Mouse (Mus musculus): ENCODE results near the gene Ccdc190. TPM values are rescaled to one million over a fixed set of nuclear protein-coding genes. Genes with fewer than 3 reads are reported as not detected.
A peak's percentile ranks its signal among the peaks of the same experiment; 100 is the strongest.

The Ccdc190 gene
- total RNA-seq, 2 experiments from 2014 or later = not detected

DNA sequence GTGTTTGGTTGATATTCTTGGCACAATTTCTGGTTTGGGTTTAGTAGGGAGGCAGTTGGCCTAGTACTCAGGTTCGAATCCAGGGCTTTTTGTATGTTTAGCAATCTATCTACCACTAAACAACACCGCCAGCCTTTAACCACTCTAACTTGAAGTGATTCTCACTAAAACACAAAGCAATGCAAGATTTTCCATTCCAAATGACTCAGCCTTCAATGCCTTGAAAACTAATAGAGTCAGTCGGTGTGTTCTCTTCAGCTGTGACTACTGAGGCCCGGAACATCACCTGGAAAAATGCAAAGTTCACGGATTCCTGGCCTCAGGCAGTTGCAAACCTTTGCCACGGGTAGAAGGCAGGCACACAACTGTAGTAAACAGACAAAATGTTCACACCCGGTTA, 3.2 kb downstream of the Ccdc190 start:
- no peak for ATAC-seq (replicated peaks; ENCODE audit: low FRiP score, poor library complexity, severe bottlenecking)

DNA sequence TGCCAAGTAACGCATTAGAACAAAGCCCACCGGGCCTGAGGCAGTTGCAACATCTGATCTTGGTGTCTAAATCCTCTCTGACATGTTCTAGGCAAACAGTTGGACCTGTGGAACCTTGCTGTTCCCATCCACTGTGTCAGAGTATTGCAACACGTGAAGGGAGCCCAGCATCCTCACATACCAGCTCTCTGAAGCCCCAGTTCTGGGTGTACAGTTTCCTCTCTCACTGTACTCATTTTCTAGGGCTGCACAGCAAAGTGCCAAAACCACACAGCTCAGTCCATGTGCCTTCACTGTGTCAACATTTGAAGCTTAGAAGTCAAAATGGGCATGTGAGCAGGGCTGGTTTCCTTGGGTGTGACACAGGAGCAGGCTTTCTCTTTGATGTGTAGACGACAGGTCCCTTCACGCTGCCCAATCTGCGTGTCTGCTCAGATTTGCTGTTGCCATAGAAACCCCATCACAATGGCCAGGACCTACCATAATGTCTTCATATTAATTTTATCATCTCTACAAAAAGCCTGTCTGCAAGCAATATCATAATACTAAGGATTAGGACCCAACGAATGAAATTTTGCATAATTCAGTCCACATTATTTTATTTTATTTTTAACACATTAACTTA, 3.8 kb downstream of the Ccdc190 start:
- ATAC-seq (replicated peaks; ENCODE audit: low FRiP score, poor library complexity, severe bottlenecking) = no peak

DNA sequence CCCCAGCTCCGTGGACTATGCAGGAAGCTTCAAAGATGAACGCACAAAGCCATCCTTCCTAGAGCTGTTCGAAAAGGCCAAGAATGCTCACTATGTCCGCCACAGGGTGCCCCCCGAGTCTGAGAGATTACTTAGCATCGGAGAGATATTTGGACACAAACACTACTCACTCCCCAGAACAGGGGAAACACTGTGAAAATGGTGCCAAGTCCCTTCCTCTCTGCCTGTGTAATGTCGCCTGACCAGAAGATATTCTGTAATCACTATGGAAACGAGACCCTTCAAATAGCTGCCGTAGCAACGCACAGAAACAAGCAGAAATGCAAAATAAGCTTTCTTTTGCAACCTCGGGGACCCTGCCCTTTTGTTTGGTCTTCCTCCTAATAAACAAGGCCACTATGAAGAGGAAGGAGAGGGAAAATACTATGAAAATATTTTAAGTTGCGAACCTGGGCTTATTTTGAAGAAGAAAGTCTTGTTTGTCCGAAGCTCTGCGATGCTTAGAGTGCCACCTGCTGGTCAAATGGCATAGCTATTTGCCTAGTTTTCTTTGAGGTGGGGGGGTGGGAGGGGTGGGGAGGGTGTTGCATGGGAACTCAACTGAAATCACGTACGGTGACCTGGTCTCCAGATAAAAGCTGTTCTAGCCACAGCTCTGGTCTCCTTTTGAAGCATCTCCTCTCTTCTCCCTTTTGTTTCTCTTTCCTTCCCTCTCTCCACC, 5.7 kb downstream of the Ccdc190 start:
- ATAC-seq (replicated peaks; ENCODE audit: low FRiP score, poor library complexity, severe bottlenecking) = no peak

DNA sequence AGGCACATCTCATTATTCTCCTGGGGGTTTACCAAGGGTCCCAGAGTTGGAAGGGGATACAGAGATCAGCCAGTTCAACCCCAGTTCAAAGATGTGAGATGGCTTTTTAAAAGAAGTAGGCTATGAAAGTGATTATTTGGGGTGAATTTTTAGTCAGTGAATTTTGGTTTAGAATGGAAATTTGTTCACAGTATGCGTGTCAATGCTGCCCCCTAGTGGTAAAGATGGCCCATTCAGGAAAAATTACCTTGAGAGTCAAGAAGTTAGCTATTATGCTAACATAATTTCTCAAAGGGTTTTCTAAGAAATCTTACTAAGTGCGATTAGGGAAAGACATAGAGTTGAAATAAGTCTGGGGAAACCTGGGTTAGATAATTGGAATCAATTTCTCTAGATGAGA, 10.9 kb downstream of the Ccdc190 start:
- no peak for ATAC-seq (replicated peaks; ENCODE audit: low FRiP score, poor library complexity, severe bottlenecking)

DNA sequence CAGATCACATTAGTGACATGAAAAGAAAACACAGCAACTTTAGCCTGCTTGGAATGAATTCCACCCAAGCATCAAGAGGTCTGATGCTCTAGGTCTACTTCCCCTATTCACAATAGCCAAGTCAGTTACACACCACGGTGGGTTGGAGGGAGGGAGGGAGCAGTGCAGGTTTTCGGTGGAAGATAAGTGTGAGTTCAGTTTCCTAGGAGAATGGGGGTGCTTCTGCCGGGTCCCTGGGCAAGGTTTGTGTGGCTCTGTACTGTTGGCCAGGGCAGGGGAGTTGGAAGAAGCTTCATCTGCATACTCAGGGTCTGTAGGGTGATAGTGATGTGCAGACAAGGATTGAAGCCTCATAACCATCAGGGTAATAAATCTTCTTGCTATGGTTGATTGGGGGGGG, 17.6 kb downstream of the Ccdc190 start:
- ATAC-seq (replicated peaks; ENCODE audit: low FRiP score, poor library complexity, severe bottlenecking) = no peak

DNA sequence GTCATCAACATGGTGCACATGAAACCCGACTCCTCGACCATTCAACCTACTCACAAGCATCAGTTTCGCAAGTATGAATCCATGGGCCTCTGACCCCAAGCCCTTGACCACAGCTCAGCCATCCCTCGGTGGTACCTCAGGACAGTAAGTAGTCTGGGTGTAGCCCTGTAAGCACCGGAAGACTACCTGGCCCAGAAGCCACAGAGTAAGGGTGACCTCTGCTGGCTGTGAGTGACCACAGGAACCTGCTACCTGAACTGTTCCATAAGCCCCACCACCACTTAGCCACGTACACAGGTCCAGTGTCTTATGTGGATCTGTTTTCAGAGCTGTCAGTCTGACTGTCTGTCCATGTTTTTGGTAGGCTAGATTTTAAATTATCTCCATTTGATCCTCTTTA, 19.2 kb downstream of the Ccdc190 start:
- ATAC-seq (replicated peaks; ENCODE audit: low FRiP score, poor library complexity, severe bottlenecking) = no peak

DNA sequence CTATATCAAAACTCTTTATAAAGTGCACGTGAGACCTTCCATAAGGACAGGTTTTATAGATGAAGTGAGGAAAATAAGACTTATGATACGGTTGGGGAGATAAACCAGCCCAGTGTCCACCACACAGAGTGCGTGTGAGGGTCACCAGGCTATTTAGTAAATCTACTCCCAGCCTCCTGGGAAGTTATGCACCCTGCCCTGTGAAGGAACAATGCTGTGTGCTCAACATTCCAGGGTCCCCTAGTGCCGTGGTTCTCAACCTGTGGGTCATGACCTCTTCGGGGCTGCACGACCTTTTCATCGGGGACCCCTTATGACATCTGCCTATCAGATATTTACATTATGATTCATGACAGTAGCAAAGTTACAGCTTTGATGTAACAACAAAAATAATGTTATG, 19.8 kb downstream of the Ccdc190 start:
- no peak for ATAC-seq (replicated peaks; ENCODE audit: low FRiP score, poor library complexity, severe bottlenecking)

DNA sequence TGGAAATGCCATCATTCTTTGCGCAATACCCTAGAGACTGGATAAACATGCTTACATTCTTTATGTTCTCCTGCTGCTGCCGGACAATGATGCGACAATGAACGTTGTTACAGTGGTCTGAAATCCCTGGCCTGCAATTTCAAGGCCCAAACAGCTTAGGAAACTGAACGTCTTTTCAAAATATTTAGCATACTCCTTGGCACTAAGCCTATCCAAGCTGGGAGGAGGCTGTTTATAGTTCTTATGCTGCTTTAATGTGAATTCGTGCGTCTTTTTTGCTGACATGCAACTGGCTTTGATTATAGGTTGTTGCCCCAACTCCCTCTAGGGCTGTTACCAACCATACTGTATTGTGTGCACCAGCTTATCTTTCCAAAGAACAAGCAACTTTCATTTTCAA, 20.4 kb downstream of the Ccdc190 start:
- ATAC-seq (replicated peaks; ENCODE audit: low FRiP score, poor library complexity, severe bottlenecking) = no peak

DNA sequence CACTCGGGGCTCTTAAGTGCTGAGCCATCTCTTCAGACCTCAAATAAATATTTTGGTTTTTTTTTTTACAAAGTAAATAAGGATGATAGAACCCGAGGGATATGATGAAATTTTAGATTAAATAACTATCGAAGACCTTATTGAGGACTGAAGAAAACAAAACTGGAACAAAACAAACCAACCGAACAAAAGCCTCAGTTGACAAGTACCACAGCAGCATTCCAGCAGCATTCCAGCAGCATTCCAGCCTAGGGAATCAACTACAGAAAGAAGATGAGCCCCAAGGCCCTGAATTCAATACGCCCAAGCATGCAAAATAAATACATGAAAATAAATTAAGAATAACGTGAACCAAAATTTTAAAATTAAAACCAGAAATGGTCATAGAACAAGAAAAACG, 21.5 kb downstream of the Ccdc190 start:
- no peak for ATAC-seq (replicated peaks; ENCODE audit: low FRiP score, poor library complexity, severe bottlenecking)

DNA sequence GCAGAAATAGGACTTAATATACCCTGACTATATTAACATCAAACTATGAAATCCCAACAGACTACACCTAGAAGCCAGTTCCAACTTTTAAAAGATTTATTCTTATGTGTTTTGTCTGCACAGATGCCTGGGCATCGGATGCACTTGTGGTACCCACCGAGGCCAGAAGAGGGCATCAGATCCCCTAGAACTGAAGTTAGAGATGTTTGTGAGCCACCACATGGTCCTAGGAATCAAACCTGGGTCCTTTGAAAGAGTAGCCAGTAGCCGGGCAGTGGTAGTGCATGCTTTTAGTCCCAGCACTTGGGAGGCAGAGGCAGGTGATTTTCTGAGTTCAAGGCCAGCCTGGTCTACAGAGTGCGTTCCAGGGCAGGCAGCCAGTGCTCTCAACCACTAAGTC, 22.2 kb downstream of the Ccdc190 start:
- ATAC-seq (replicated peaks; ENCODE audit: low FRiP score, poor library complexity, severe bottlenecking) = no peak

DNA sequence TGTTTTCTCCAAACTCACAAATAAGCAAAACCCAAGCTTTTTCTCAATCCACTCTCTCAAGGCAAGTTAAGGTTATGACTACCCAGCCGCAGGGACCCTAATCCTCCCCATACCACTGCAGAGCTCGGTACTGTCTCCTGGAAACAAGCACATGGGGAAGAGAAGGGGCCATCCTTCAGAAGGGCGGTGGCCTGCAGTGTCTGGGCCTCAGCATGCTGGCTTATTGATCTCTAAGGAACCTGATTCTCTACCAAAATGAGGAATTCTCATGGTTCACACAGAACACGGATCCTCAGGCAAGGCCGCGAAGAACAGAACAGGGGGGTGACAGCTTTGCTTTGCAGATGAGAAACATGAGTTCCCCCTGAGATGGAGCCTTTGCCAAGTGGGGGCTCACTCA, 23.1 kb downstream of the Ccdc190 start:
- ATAC-seq (replicated peaks; ENCODE audit: low FRiP score, poor library complexity, severe bottlenecking) = no peak

DNA sequence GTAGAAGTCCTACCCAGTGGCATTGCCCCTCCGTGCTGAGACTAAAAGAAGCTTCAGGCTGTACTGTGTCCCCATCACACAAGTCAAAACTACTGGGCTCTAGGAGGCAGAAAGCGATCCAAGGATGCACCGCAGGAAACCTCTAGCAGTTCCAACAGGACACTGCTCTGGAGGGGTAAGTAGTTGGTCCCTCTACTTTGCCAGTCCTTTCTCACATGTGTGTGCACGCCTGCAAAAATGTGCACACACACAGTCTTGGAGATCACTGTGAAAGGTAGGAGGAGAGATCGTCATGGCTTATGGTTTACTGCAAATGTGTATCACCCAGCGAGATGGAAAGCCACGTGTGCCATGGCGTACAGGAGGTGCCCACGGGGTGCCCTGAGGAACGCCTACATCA, 24.2 kb downstream of the Ccdc190 start:
- no peak for ATAC-seq (replicated peaks; ENCODE audit: low FRiP score, poor library complexity, severe bottlenecking)

DNA sequence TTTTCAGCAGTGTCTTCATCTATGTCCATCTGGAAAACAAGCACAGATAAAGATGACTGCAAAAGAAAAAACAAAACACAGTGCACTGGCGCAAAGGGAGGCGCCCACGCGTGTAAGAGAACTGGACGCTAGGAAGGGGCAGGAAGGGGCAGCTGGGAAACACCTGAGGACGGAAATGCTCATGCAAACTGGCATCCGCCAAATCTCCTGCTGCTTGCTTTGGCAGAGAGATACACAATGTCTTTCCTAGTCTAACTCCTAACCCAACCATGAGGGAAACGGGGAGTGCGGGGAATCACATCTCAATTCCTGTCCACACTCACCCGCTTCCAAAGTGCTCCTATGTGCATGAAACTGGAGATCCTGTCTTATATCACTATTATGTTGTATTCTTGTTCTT, 24.7 kb downstream of the Ccdc190 start:
- ATAC-seq (replicated peaks; ENCODE audit: low FRiP score, poor library complexity, severe bottlenecking) = no peak

DNA sequence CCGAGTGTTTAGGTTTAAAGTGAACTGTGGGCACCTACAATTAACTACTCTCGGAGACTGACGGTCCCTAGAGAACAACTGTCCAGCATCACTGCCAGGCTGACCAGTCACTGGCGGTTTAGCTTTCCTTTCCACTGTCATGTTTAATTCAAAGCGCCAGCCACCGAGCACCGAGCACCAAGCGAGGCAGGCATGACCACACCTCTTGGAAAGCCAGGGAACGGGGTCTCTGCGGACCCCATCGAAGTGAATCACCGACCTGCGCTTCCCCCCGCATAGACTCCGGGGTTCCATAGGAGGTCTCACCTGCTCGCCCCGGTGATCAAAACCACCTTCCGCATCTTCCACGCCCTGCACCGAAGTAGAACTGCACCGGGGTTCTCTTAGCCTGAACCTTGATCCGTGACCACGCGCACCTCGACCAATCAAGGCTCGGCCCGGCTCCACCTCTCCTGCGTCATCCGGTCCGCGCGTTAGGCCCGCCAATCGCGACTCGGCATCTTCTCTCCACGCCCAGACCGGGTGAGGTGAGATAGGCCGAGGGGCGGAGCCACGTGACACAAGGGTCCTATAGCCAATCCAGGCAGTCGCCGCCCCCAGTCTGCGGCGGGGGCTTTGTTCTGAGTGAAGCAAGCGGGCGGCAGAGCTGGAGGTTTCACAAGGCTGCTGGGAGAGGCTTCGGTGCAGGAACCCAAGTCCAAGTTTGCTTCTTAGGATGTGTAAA, 40.5 kb downstream of the Ccdc190 start, which contains the start of gene Hsd17b7:
Hsd17b7 (minus strand) TSS at position 450 of the 724 bp plus-strand sequence.
- ATAC-seq (replicated peaks; ENCODE audit: low FRiP score, poor library complexity, severe bottlenecking) = peak; percentile 100

DNA sequence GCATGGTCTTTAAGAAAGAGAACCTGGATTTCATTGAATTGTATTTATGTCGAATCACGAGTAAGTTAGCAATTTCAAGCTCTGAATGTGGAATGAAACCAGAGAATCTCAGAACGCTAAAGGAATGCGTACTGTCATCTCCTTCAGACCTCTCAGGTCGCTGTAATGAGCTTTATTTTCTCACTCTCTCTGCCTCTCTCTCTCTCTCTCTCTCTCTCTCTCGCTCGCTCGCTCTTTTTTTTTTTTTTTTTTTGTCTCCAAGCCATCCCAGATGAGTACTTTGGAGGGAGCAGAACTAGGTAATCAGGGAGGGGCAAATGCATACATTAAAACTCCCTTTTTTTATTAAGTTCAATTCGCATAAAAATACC, 41.1 kb downstream of the Ccdc190 start:
- ATAC-seq (replicated peaks; ENCODE audit: low FRiP score, poor library complexity, severe bottlenecking) = peak; percentile 31; the same call in 1 of the 2 replicates

DNA sequence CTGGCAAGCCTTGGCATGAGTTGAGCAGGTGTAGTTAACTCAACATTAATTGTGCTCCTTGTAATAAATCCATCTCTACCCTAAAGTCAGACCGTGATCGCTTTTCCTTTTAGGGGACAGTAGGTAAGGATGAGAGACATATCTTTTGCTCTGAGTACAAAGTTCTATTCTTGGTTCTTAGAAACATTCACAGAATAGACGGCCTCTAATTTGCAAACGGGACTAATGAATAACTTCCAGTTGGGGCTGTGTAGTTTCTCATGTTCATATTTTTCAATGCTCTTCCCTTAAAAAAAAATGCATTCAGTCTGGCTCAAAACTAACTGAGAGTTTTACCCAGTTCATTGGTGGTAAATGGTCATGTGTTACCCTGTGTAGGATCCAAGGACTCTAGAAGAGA, 42.5 kb downstream of the Ccdc190 start:
- no peak for ATAC-seq (replicated peaks; ENCODE audit: low FRiP score, poor library complexity, severe bottlenecking)

DNA sequence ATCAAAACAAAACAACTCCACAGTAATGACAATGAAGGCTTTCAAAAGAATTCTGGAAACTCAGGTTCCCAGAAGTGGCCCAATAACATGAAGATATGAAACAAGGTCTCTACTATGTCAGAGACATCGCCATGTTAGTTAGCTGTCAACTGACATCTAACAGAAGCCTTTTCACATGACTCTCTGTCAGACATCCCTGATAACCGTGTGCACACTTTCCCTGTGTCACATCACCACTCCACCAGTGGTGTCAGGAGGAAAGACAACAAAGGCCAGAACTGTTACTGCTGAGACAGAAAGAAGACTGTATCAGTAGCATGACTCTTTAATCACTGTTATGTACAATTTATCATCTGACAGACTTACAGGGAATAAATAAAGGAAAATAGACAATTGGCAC, 43.5 kb downstream of the Ccdc190 start:
- no peak for ATAC-seq (replicated peaks; ENCODE audit: low FRiP score, poor library complexity, severe bottlenecking)

DNA sequence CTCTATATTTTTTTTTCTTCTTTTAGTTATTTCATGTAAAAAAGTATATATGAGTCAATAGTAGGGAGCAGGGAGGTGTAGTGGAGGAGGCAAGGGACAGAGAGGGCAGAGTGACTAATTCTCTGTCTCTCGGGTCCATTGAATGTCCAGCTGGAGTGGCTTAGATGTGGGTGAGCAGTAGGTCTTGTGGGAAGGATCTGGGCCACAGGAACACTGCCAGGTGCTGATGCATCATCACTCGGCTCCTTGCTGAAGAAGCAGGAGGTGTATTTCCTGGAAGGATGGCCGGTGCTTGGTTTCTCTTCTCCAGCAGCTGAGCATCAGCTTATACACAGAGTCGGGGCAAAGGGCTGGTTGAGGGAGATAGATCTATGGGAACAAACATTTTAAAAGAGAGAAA, 49.2 kb downstream of the Ccdc190 start:
- ATAC-seq (replicated peaks; ENCODE audit: low FRiP score, poor library complexity, severe bottlenecking) = no peak
